Mouse (Mus musculus): Measurements from ENCODE around the gene Gga2. TPM values are rescaled to one million over a fixed set of nuclear protein-coding genes. Genes with fewer than 3 reads are reported as not detected.

Gga2 gene
- polyA plus RNA-seq, 1 experiment from 2014 or later = 54.8 TPM

DNA sequence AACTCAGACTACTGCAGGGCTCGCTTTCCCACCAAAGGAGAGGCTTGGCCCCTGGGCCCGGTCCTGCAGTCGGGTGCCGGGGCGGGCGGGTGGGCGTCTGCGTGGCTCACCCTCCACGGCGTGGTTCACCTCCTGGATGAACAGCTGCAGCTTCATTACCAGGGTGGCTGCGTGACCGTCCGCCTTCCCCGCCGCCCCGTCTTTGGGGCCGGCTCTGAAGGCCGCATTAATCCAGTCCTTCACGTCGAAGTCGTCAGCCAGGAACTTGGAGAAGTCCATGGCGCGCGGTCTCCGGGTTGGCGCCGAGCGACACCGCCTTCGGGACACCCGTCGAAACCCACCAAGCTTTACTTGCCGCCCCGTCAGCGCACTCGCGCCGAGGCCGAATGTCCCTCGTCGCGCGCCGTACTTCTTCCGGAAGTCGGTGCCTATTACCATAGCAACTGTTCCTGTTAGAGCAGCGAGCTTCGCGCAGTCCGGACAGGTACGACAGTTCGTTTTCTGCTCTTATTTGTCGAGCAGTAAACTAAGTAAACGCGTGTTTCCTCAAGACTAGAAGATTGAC is 39.6 kb downstream of the Gga2 start, which contains the start of gene Cog7:
Gene Cog7 (minus strand): TSS at position 405 of the 565 bp plus-strand sequence.
- WGBS = under 1% methylated on average over 55 of the region's 55 CpGs
- H3K27ac ChIP-seq = no peak within 1 kb of the TSS
- peak; percentile 93 for ATAC-seq

DNA sequence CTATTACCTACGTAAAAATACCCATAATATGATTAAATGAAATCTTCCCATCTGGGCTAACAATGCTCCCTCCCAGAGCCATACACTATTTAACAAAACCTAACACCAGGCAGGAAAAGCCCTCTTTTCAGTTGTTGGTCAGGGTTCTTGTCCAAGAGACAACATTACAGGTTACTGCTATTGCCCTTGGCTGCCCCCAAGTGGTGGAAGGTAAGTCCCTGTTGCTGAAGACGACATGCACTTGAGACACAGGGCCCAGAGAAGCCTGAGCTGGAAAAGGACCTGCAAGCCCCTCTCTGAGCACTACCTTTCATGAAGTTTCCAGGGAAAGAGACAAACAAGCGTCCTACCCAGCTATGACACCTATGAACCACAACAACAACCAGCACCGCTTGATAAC is 46.0 kb downstream of the Gga2 start:
- H3K27ac ChIP-seq = no peak overlapping the region
- H3K9me3 ChIP-seq (replicated peaks) = no peaks in the 10 kb centered on the region
- peaks cover 32% of the 10 kb centered on the region; the same call in 1 of the 2 replicates for H3K36me3 ChIP-seq (ENCODE audit: poor library complexity, severe bottlenecking)
- no peaks in the 10 kb centered on the region for H3K4me1 ChIP-seq
- no peak overlapping the region for H3K9ac ChIP-seq
- WGBS = 52% methylated on average over 4 of the region's 4 CpGs
- no peak for ATAC-seq
- H3K4me2 ChIP-seq = no peak overlapping the region
- no peaks in the 10 kb centered on the region for H3K27me3 ChIP-seq
- no peak overlapping the region for H3K4me3 ChIP-seq

More for the DNA sequence above, 39.6 kb downstream of the Gga2 start, which contains the start of gene Cog7:
- H3K4me2 ChIP-seq = peak within 1 kb of the TSS; percentile 65
- peaks cover 10% of the 10 kb centered on the region; the same call in 1 of the 2 replicates for H3K4me1 ChIP-seq
- H3K9ac ChIP-seq = peak within 1 kb of the TSS; percentile 77
- H3K4me3 ChIP-seq = peak within 1 kb of the TSS; percentile 68
- no peaks in the 10 kb centered on the region for H3K9me3 ChIP-seq (replicated peaks)
- H3K27me3 ChIP-seq = no peaks in the 10 kb centered on the region
- peaks cover 9% of the 10 kb centered on the region; the same call in 1 of the 2 replicates for H3K36me3 ChIP-seq (ENCODE audit: poor library complexity, severe bottlenecking)

DNA sequence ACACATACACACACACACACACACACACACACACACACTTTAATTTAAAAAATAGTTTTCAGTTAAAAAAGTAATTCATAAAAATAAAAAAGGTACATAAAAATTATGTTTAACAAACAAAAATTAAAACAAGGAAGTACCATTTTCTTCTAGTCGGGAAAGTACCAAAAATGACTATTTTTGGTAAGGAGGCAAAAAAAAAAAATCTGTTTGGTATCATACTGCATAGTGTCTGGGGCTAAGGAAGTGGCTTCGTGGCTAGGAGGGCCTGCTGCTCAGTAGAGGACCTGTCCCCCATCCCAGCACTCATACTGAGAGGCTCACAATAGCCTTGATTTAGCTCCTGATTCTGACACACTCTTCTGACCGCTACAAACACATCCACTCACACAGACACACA is 49.3 kb downstream of the Gga2 start:
- 86% methylated on average over 3 of the region's 3 CpGs for WGBS
- ATAC-seq = no peak

DNA sequence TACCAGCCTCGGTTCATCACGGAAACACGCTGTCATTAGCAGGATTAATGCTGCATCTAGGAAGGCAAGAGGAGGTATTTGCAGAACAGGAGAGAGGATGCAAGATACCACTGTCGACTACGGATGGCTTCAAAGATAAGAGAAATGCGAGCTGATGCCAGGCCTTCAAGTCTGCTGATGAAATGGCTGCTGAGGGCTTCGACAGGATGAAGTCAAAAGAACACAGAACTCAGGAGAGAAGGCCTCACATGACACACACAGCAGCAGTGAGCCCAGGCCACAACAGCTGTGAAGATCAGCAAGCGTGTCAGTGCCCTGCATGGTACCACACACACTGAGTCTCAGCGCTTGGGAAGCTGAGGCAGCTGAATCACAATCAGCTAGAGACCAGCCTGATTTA is 50.8 kb downstream of the Gga2 start:
- WGBS = 94% methylated on average over 9 of the region's 9 CpGs
- Histone ChIP-seq H3K9ac (no peak overlapping the region), H3K27me3 (no peaks in the 10 kb centered on the region), H3K4me3 (no peak overlapping the region), H3K4me2 (no peak overlapping the region), H3K9me3 (replicated peaks) (no peaks in the 10 kb centered on the region), H3K36me3 (ENCODE audit: poor library complexity, severe bottlenecking) (peaks cover 37% of the 10 kb centered on the region), H3K4me1 (no peaks in the 10 kb centered on the region), H3K27ac (no peak overlapping the region)
- no peak for ATAC-seq

More for the DNA sequence above, 49.3 kb downstream of the Gga2 start:
- no peaks in the 10 kb centered on the region for H3K4me1 ChIP-seq
- H3K9me3 ChIP-seq (replicated peaks) = no peaks in the 10 kb centered on the region
- no peak overlapping the region for H3K9ac ChIP-seq
- H3K36me3 ChIP-seq (ENCODE audit: poor library complexity, severe bottlenecking) = peaks cover 37% of the 10 kb centered on the region
- no peaks in the 10 kb centered on the region for H3K27me3 ChIP-seq
- no peak overlapping the region for H3K4me3 ChIP-seq
- no peak overlapping the region for H3K27ac ChIP-seq
- H3K4me2 ChIP-seq = no peak overlapping the region

DNA sequence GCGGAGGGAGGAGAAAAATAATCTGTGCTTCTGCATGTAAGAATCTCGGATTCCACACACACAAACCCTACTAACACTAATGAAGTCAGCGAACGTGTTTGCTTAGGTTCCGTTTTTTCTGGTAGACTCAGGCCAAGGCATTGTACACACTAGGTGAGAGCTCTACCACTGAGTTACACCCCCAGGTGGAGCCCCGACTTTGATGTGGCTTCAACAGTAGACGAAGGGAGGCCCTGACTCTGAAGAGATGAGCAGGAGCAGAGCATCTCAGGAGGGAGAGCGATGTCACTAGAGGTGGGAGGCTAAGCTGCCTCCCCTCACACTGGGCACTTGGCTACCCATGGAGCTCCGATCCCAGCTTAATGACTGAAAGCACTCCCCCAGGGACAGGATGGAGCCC is 52.2 kb downstream of the Gga2 start:
- Histone ChIP-seq H3K4me2 (no peak overlapping the region), H3K9ac (no peak overlapping the region), H3K27me3 (no peaks in the 10 kb centered on the region), H3K27ac (no peak overlapping the region), H3K4me3 (no peak overlapping the region), H3K36me3 (ENCODE audit: poor library complexity, severe bottlenecking) (peaks cover 36% of the 10 kb centered on the region), H3K9me3 (replicated peaks) (no peaks in the 10 kb centered on the region), H3K4me1 (no peaks in the 10 kb centered on the region)
- no peak for ATAC-seq
- WGBS = 88% methylated on average over 9 of the region's 9 CpGs

DNA sequence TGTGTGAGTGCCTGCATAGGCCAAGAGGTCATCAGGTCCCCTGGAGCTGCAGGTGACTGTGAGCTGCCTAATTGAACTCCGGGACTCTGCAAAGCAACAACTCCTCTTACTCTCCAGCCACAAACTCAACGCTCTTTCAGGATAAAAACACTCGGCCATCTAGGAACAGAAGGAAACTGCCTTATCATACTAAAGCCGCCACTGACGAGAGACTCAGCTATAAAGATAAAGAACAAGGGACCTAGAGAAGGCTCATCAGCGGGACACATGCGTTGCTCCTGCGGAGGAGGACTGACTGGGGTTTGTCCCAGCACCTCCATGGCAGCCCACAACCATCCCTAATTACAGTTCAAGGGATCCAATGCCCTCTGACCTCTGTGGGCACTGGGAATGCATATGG is 52.8 kb downstream of the Gga2 start:
- WGBS = 91% methylated on average over 8 of the region's 8 CpGs

DNA sequence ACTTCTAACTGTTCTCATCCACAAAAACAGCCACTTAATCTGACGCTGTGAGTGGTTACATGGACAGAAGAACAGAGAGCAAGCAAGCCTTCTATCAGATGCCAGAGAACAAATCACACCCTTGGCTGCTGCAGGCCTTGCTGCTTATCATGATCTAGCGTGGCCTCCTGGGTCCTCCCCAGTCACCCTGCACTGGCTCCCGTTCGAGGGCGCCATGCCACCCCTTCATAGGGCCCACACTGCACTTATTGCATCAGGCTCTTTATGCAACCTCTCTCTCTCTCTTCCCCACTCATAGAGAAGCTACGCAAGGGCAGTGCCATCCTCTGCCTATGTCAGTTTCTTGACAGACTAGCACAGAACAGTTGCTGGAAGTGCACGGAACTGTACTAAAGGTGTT is 54.9 kb downstream of the Gga2 start:
- Histone ChIP-seq H3K27me3 (no peaks in the 10 kb centered on the region), H3K4me1 (no peaks in the 10 kb centered on the region), H3K9me3 (replicated peaks) (no peaks in the 10 kb centered on the region), H3K4me2 (no peak overlapping the region), H3K9ac (no peak overlapping the region), H3K4me3 (no peak overlapping the region), H3K36me3 (ENCODE audit: poor library complexity, severe bottlenecking) (peaks cover 48% of the 10 kb centered on the region), H3K27ac (no peak overlapping the region)
- 93% methylated on average over 7 of the region's 7 CpGs for WGBS
- no peak for ATAC-seq

More for the DNA sequence above, 52.8 kb downstream of the Gga2 start:
- H3K36me3 ChIP-seq (ENCODE audit: poor library complexity, severe bottlenecking) = peaks cover 36% of the 10 kb centered on the region
- no peaks in the 10 kb centered on the region for H3K9me3 ChIP-seq (replicated peaks)
- no peak overlapping the region for H3K9ac ChIP-seq
- H3K4me2 ChIP-seq = no peak overlapping the region
- H3K4me1 ChIP-seq = no peaks in the 10 kb centered on the region
- no peak overlapping the region for H3K27ac ChIP-seq
- ATAC-seq = no peak
- H3K27me3 ChIP-seq = no peaks in the 10 kb centered on the region
- no peak overlapping the region for H3K4me3 ChIP-seq

DNA sequence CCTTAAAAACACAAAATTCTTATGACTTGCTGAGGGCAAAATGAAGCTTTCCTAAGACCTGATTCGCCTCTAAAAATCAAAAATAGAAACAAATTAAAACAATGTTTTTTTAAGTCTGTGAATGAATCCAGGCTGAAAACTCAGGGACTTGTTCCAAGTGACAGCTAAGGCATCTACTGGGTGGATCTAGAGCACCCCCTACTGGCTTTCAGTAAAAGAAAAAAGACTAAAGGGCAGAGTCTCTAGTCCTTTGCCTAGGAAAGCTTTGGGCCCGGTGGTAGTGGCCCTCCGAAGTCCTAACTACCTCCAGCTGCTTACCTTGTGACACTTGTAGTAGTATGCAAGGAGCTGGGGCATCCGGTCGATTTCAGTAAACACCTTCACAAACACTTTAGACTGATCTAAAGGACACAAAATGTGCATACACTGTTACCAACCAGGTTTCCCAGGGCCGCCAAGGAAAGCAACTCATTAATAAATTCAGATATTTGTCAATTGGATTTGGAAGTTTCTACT is 57.1 kb downstream of the Gga2 start:
- 73% methylated on average over 6 of the region's 6 CpGs for WGBS
- H3K27ac ChIP-seq = no peak overlapping the region
- H3K9me3 ChIP-seq (replicated peaks) = no peaks in the 10 kb centered on the region
- peaks cover 27% of the 10 kb centered on the region for H3K36me3 ChIP-seq (ENCODE audit: poor library complexity, severe bottlenecking)
- H3K9ac ChIP-seq = no peak overlapping the region
- no peaks in the 10 kb centered on the region for H3K27me3 ChIP-seq
- no peak for ATAC-seq
- no peaks in the 10 kb centered on the region for H3K4me1 ChIP-seq
- H3K4me3 ChIP-seq = no peak overlapping the region
- no peak overlapping the region for H3K4me2 ChIP-seq

DNA sequence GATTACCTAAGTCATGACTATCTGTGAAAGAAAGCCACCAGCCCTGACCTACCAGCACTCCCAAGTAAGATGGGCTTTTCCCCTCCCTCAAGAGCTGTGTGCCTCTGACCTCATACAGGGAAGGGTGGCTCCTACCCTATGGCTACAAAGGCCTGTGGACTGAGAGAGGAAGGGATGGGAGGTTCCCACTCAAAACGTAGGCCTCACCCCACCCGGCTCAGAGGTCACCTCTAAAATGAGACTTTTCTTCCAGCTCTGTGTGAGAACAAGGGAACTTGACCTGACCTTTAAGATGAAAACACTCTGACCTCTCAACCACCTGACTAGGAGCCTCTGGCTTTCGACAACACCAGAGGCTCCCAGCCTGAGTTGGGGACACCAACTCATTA is 58.5 kb downstream of the Gga2 start:
- H3K4me1 ChIP-seq = no peaks in the 10 kb centered on the region
- H3K27me3 ChIP-seq = no peaks in the 10 kb centered on the region
- H3K4me2 ChIP-seq = no peak overlapping the region
- no peak overlapping the region for H3K9ac ChIP-seq
- H3K4me3 ChIP-seq = no peak overlapping the region
- WGBS = 86% methylated on average over 3 of the region's 3 CpGs
- peaks cover 23% of the 10 kb centered on the region for H3K36me3 ChIP-seq (ENCODE audit: poor library complexity, severe bottlenecking)
- ATAC-seq = no peak
- no peaks in the 10 kb centered on the region for H3K9me3 ChIP-seq (replicated peaks)
- no peak overlapping the region for H3K27ac ChIP-seq

DNA sequence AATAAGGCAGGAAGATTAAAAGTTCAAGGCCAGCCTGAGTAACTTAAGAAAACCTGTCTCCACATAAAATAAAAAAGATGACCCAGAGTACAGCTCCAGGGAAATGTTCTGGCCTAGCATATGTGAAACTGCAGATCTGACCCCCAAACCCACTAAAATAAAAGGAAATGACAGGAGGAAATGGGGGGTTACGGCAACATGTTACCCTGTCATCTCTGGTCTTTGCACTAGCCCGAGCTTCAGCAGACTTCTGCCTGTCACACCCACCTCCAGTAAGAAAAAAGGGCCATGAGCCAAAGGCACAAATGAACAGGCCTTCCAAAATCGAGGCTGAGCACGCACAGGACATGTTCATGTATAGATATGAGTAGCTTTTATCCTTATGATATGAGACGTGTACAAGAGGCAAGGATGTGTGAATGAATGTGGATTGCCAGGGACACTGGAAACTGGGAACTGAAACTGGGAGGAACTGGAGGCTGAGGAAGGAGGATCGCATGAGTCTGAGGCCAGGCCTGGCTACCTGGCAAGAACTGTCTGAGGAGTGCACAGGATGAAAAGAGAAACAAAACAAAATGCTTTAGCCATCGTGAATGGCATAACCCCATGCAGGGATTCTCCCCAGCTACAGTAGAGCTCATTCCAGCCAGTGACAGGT is 59.0 kb downstream of the Gga2 start:
- H3K4me2 ChIP-seq = no peak overlapping the region
- no peak for ATAC-seq
- H3K4me1 ChIP-seq = no peaks in the 10 kb centered on the region
- 92% methylated on average over 7 of the region's 7 CpGs for WGBS
- H3K4me3 ChIP-seq = no peak overlapping the region
- no peak overlapping the region for H3K27ac ChIP-seq
- no peaks in the 10 kb centered on the region for H3K9me3 ChIP-seq (replicated peaks)
- no peak overlapping the region for H3K9ac ChIP-seq
- H3K27me3 ChIP-seq = no peaks in the 10 kb centered on the region
- H3K36me3 ChIP-seq (ENCODE audit: poor library complexity, severe bottlenecking) = peaks cover 23% of the 10 kb centered on the region

DNA sequence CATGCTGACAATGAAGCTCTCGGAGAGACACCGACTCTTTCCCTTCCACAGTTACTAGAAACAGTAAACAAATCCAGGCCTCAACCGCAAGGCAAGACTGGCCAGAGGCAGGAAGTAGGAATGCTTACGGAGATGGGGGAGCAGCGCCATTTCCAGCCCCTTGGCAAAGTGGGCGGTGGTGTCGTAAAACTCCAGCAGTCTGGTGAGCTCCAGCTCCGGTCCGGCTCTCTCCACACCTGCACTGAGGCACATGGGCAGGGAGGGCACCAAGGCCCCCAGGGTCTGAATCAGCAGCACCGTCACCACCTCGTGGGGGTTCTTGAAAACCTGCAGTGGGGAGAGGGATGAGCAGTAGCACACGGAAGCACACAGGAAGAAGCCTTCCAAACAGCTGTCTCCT is 65.2 kb downstream of the Gga2 start:
- Histone ChIP-seq H3K36me3 (ENCODE audit: poor library complexity, severe bottlenecking) (peaks cover 22% of the 10 kb centered on the region), H3K4me2 (no peak overlapping the region), H3K9me3 (replicated peaks) (no peaks in the 10 kb centered on the region), H3K27ac (no peak overlapping the region), H3K27me3 (no peaks in the 10 kb centered on the region), H3K9ac (no peak overlapping the region), H3K4me3 (no peak overlapping the region), H3K4me1 (no peaks in the 10 kb centered on the region)
- no peak for ATAC-seq
- 92% methylated on average over 12 of the region's 12 CpGs for WGBS

DNA sequence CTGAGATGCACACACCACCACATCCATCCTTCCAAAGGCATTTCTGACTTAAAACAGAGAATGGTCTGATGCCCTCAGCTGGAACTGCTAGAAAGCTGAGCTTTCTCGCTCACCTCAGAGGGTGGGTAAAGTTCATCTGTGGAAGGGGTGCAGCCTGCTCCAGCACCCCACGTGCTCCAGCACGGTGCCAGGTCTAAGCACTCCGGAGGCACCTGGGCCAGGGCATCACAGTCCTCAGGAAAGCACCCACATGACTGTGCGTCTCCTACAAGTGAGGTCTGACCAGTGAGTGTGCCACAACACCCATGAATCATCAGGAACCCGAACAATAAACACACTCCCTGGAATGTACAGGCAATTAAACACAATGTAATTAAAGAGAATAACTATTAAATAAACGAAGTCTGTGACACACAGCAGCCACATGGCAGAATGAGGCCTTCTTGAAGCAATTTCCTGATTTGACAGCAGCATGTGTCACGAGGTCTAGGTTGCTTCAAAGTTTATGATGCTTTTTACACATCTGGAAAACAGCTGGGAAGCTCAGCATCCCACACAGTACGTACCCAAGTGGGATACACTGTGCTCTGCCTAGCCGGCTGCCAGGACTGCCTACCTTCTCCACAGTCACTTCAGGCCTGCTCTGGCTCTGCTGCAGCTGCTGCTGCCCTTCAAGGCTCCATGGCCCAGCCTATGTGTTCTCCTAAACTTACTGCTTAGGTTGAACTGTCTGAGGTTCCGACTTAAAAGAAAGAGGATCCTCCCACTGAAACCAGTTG is 65.9 kb downstream of the Gga2 start:
- no peak for ATAC-seq
- 91% methylated on average over 11 of the region's 11 CpGs for WGBS
- no peaks in the 10 kb centered on the region for H3K4me1 ChIP-seq
- H3K27ac ChIP-seq = no peak overlapping the region
- peaks cover 30% of the 10 kb centered on the region for H3K36me3 ChIP-seq (ENCODE audit: poor library complexity, severe bottlenecking)
- no peak overlapping the region for H3K9ac ChIP-seq
- no peak overlapping the region for H3K4me3 ChIP-seq
- H3K4me2 ChIP-seq = no peak overlapping the region
- H3K9me3 ChIP-seq (replicated peaks) = no peaks in the 10 kb centered on the region
- no peaks in the 10 kb centered on the region for H3K27me3 ChIP-seq
